Mouse (Mus musculus) limb, embryonic 14.5 days (tissue): Measurements from ENCODE around the gene Aldh6a1. TPM values are rescaled to one million over a fixed set of nuclear protein-coding genes. Genes with fewer than 3 reads are reported as not detected.

Experiments used
- ATAC-seq: fragments of 200-750 bp; cut with Nextera tagmentation; 2 replicates; pipeline ENCODE4 v1.8.0; 2017; ENCODE audit warnings: low read depth, moderate number of reproducible peaks, moderate TSS enrichment; ENCODE audit not compliant: low FRiP score
- DNase-seq: peaks from one replicate; pipeline ENCODE4 v3.0.0-alpha.2; 2015; ENCODE audit warnings: low spot score
- H3K27ac ChIP-seq: fragments of 300-500 bp; sonication (generic); replicated peaks from 2 replicates; pipeline ENCODE4 v1.5.1; 2014; ENCODE audit warnings: low read depth, mild to moderate bottlenecking, low read length, moderate library complexity, mixed read lengths
- H3K27me3 ChIP-seq: fragments of 300-500 bp; sonication (generic); 2 replicates; pipeline ENCODE4 v1.6.1; 2014; ENCODE audit warnings: low read length, mixed read lengths; ENCODE audit not compliant: control insufficient read depth, insufficient read depth
- H3K36me3 ChIP-seq: fragments of 300-500 bp; sonication (generic); 2 replicates; pipeline ENCODE4 v1.6.1; 2014; ENCODE audit warnings: mild to moderate bottlenecking, low read length, moderate library complexity, mixed read lengths; ENCODE audit not compliant: control insufficient read depth, insufficient read depth
- H3K4me1 ChIP-seq: fragments of 300-500 bp; sonication (generic); 2 replicates; pipeline ENCODE4 v1.6.1; 2014; ENCODE audit warnings: antibody characterized with exemption, low read length, mixed read lengths; ENCODE audit not compliant: control insufficient read depth, insufficient read depth
- H3K4me2 ChIP-seq: fragments of 300-500 bp; sonication (generic); replicated peaks from 2 replicates; pipeline ENCODE4 v1.6.1; 2014; ENCODE audit warnings: low read depth, mild to moderate bottlenecking, low read length, moderate library complexity; ENCODE audit not compliant: severe bottlenecking
- H3K4me3 ChIP-seq: fragments of 300-500 bp; sonication (generic); replicated peaks from 2 replicates; pipeline ENCODE4 v1.5.1; 2014; ENCODE audit warnings: low read length
- H3K9ac ChIP-seq: fragments of 300-500 bp; sonication (generic); 2 replicates; pipeline ENCODE4 v1.6.1; 2014; ENCODE audit warnings: mild to moderate bottlenecking, low read depth, low read length, moderate library complexity; ENCODE audit not compliant: severe bottlenecking
- H3K9me3 ChIP-seq: fragments of 300-500 bp; sonication (generic); 2 replicates; pipeline ENCODE4 v1.6.1; 2016; ENCODE audit warnings: low read length; ENCODE audit not compliant: control insufficient read depth
- POLR2A ChIP-seq: fragments of 200-500 bp; IDR thresholded peaks from 2 replicates; pipeline ENCODE4 v1.8.0; 2012; ENCODE audit warnings: inconsistent platforms, mild to moderate bottlenecking, moderate library complexity, borderline replicate concordance; ENCODE audit not compliant: insufficient read depth, insufficient read length; ENCODE audit errors: extremely low read depth
- WGBS: fragments of 180-500 bp; shearing (Covaris S2); extraction: QIAGEN DNeasy Blood & Tissue Kit; methylation state at CpG from one replicate; pipeline ENCODE4 v1.1.7; 2014; 5-methylcytosine and 5-hydroxymethylcytosine counted together
- polyA plus RNA-seq, 2 experiments: library from polyadenylated mRNA; depleted of rRNA in 1 of 2; stranded (reverse) in 1 of 2; unstranded in 1 of 2; fragments of >200 nt; fragmentation: Nextera tagmentation in 1 of 2; extraction: Ambion mirVana in 1 of 2; gene quantifications; 2 replicates each; pipeline versions ENCODE4 v1.2.1 to v1.2.3; 2012 to 2014

Aldh6a1 gene
- polyA plus RNA-seq, 2 experiments: 19.0 to 41.2 TPM

DNA sequence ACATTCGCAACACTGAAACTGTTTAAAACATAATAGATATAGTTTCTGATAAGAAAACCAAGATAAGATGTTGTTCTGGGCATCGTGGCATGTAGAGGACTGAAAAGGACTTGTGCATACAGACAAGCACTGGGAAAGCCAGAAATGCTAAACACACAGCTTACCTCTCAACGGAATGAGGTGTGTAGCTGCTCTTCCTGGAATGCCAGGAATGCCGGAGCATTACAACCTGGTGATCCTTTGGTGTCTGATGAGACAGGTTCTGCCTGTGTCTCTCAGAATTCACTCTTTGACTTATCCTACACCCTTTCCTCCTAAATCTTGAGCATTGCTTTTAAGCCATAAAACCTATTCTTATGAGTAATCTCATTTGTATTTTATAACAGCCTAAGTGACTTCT is 8.3 kb downstream of the Aldh6a1 start:
- Histone ChIP-seq H3K36me3 (no peaks in the 10 kb centered on the region), H3K9ac (no peak overlapping the region), H3K27ac (no peak overlapping the region), H3K4me3 (no peak overlapping the region), H3K4me2 (no peak overlapping the region), H3K9me3 (no peaks in the 10 kb centered on the region), H3K4me1 (no peaks in the 10 kb centered on the region), H3K27me3 (no peaks in the 10 kb centered on the region)
- WGBS: 67% methylated on average over 4 of the region's 4 CpGs
- TF ChIP-seq POLR2A: no peak
- ATAC-seq (no peak), DNase-seq (no peak)

DNA sequence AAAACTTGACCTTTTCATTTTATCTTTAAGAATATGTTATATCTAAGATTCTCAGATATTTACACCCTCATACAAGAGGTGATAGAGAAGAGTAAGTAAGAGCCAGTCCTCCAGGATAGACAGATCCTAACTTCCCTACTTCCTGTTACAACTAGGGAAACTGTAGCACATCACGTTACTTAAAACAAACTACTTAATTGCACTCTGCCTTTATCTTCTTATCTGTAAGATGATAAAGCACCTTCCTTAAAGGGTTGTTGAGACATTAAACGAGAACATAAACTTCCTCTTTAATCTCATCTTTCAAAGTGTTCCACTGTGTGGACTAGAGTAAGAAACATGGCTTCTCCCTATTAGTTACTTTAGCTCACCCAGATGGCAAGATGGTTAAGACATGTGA is 12.1 kb downstream of the Aldh6a1 start:
- WGBS: 63% methylated on average over 2 of the region's 2 CpGs
- Histone ChIP-seq H3K27ac (no peak overlapping the region), H3K27me3 (no peaks in the 10 kb centered on the region), H3K36me3 (no peaks in the 10 kb centered on the region; the same call in 1 of the 2 replicates), H3K4me1 (no peaks in the 10 kb centered on the region), H3K4me3 (no peak overlapping the region), H3K4me2 (no peak overlapping the region), H3K9me3 (no peaks in the 10 kb centered on the region), H3K9ac (no peak overlapping the region)
- TF ChIP-seq POLR2A: no peak
- DNase-seq (no peak), ATAC-seq (no peak)

DNA sequence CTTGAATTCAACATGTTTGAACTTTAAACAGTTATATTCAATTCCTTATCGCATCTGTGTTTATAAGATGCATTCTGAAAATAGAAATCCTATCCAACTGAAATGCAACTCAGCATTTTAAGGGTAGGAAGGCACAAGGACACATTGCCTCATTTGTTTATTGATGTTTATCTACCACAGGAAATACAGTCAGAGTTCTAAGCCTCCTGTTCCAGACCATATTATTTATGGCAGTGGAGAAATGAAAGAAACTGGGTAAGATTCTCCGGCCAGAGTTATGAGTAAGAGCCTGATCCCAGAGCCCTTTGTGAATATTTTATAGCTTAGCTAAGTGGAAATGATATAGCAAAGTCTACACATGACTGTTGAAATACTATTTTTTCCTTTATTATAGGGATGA is 21.0 kb downstream of the Aldh6a1 start:
- no peak overlapping the region for H3K27ac ChIP-seq
- DNase-seq (no peak), ATAC-seq (no peak)
- H3K4me3 ChIP-seq: no peak overlapping the region
- H3K4me2 ChIP-seq: no peak overlapping the region
- no peak overlapping the region for H3K9ac ChIP-seq
- TF ChIP-seq POLR2A: no peak
- no peaks in the 10 kb centered on the region for H3K9me3 ChIP-seq
- no peaks in the 10 kb centered on the region for H3K27me3 ChIP-seq
- peaks cover 2% of the 10 kb centered on the region; the same call in 1 of the 2 replicates for H3K36me3 ChIP-seq
- H3K4me1 ChIP-seq: no peaks in the 10 kb centered on the region
- WGBS: 91% methylated on average over 2 of the region's 2 CpGs

DNA sequence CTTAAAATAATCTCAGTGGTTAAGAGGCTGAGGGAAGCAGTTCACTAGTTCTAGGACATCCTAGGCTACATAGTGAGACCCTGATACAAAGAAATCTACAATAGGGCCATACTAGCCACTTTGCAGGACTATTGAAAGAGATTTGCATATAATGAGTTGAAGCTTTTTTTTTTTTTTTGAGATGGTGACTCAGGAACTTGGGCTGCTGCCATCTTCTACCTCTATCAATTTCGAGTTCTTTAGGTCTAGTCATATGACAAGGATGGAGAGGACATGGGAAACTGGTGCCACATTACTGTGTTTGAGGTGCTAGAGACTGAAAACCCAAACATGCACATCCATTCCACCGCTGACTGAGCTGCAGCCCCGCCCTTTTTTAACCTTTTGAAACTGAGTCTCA is 26.8 kb downstream of the Aldh6a1 start:
- H3K36me3 ChIP-seq: no peaks in the 10 kb centered on the region
- H3K27me3 ChIP-seq: no peaks in the 10 kb centered on the region
- H3K4me2 ChIP-seq: no peak overlapping the region
- H3K4me3 ChIP-seq: no peak overlapping the region
- no peak for DNase-seq
- H3K9me3 ChIP-seq: no peaks in the 10 kb centered on the region
- no peak for TF ChIP-seq POLR2A
- no peak for ATAC-seq
- H3K9ac ChIP-seq: no peak overlapping the region
- no peak overlapping the region for H3K27ac ChIP-seq
- 46% methylated on average over 3 of the region's 3 CpGs for WGBS
- H3K4me1 ChIP-seq: no peaks in the 10 kb centered on the region

DNA sequence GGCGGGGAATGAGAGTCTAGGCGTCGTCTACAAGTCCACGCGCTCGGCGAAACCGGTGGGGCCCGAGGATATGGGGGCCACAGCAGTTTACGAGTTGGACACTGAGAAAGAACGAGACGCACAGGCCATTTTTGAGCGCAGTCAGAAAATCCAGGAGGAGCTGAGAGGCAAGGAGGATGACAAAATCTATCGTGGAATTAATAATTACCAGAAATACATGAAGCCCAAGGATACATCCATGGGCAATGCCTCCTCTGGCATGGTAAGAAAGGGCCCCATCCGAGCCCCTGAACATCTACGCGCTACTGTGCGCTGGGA is 33.2 kb downstream of the Aldh6a1 start:
- Histone ChIP-seq H3K4me1 (no peaks in the 10 kb centered on the region), H3K27me3 (no peaks in the 10 kb centered on the region), H3K36me3 (no peaks in the 10 kb centered on the region), H3K4me2 (peak overlapping the region; percentile 79), H3K4me3 (peak overlapping the region; percentile 56), H3K27ac (peak overlapping the region; percentile 19; the same call in 1 of the 2 replicates), H3K9ac (peak overlapping the region; percentile 71), H3K9me3 (0 out of 2 replicates have a peak, but pooled peaks cover 4% of the 10 kb centered on the region)
- ATAC-seq (no peak), DNase-seq (no peak)
- WGBS: 31% methylated on average over 18 of the region's 18 CpGs
- TF ChIP-seq POLR2A: no peak
